In genomic region chr15:8577480-8577881, GRCm38 (mm10) we compare ENCODE assay signal across 10 mouse cellular contexts. TPM values are rescaled to one million over a fixed set of nuclear protein-coding genes. Genes with fewer than 3 reads are reported as not detected.
A peak's percentile ranks its signal among the peaks of the same experiment; 100 is the strongest.
DNase-seq lines count a peak whose midpoint lies in the region; ATAC-seq and TF ChIP-seq lines count a peak whose summit lies in the region.
"Had no signal": no experiment of that assay in that cellular context is flagged by ENCODE, and none has a peak within 500 bp of the region (broad histone marks: within the 10 kb centered on the region; RNA-seq: fewer than 3 reads in every experiment).

No protein-coding gene starts in this region.

- ATAC-seq in limb, embryonic 11.5 days (ENCODE audit: insufficient number of reproducible peaks, low FRiP score, low TSS enrichment, low read depth): no peak
- ATAC-seq in midbrain, embryonic 13.5 days: 0 out of 2 replicates have a peak, but pooled peaks have one; percentile 3

- TF ChIP-seq POLR2A in cerebellum, adult 2 months (IDR thresholded peaks at IDR 0.05; ENCODE audit: borderline replicate concordance, insufficient read depth, low read length): no peak

- intact Hi-C loops in heart, postnatal 10 days (cut with DNase I): no loop called here

- H3K9ac ChIP-seq in limb, embryonic 11.5 days (ENCODE audit: low read length): no peak overlapping the region
- no peak overlapping the region for H3K9ac ChIP-seq in midbrain, embryonic 13.5 days (replicated peaks)
- H3K9ac ChIP-seq: embryonic facial prominence, embryonic 12.5 days; liver, embryonic 15.5 days had no signal

- peak; percentile 66 for DNase-seq in limb, embryonic 11.5 days (ENCODE audit: low spot score)
- DNase-seq in limb, embryonic 10.5 days (ENCODE audit: low spot score): no peak
- peak; percentile 64 for DNase-seq in MEL-GATA-1-ER (ENCODE audit: extremely low read depth, low read depth)
- DNase-seq in cerebellum, adult 2 months: peak in 1 of 2 experiments; percentile 16
- peak; percentile 56 to 72 for DNase-seq in heart, postnatal 10 days
- peak; percentile 44 to 64 for DNase-seq in layer of hippocampus, postnatal 14 days (ENCODE audit: low spot score in 2 of 2)
- DNase-seq in thymus, postnatal 4 days: peak; percentile 78

- no peaks in the 10 kb centered on the region for H3K4me1 ChIP-seq in limb, embryonic 11.5 days (ENCODE audit: control insufficient read depth, insufficient read depth, low read length)
- peaks cover 8% of the 10 kb centered on the region for H3K4me1 ChIP-seq in limb, embryonic 10.5 days
- H3K4me1 ChIP-seq in cerebellum, adult 2 months (ENCODE audit: control insufficient read depth, insufficient read depth, low read length): peaks cover under 1% of the 10 kb centered on the region; the same call in 1 of the 2 replicates
- no peaks in the 10 kb centered on the region for H3K4me1 ChIP-seq in midbrain, embryonic 13.5 days (replicated peaks)
- H3K4me1 ChIP-seq: embryonic facial prominence, embryonic 12.5 days; liver, embryonic 15.5 days had no signal

- H3K9me3 ChIP-seq in limb, embryonic 11.5 days (ENCODE audit: control insufficient read depth, low read length): no peaks in the 10 kb centered on the region
- no peaks in the 10 kb centered on the region for H3K9me3 ChIP-seq in limb, embryonic 10.5 days (replicated peaks)
- no peaks in the 10 kb centered on the region for H3K9me3 ChIP-seq in midbrain, embryonic 13.5 days
- H3K9me3 ChIP-seq: embryonic facial prominence, embryonic 12.5 days; liver, embryonic 15.5 days had no signal

- no peak overlapping the region for H3K4me2 ChIP-seq in limb, embryonic 11.5 days (ENCODE audit: low read depth, severe bottlenecking)
- H3K4me2 ChIP-seq in midbrain, embryonic 13.5 days (replicated peaks): no peak overlapping the region
- H3K4me2 ChIP-seq: embryonic facial prominence, embryonic 12.5 days; liver, embryonic 15.5 days had no signal

- no peak overlapping the region for H3K4me3 ChIP-seq in limb, embryonic 11.5 days (ENCODE audit: low read depth, low read length)
- no peak overlapping the region for H3K4me3 ChIP-seq in limb, embryonic 10.5 days
- H3K4me3 ChIP-seq in cerebellum, adult 2 months (replicated peaks; ENCODE audit: insufficient read depth, low read depth, low read length): no peak overlapping the region
- no peak overlapping the region for H3K4me3 ChIP-seq in midbrain, embryonic 13.5 days (replicated peaks)
- H3K4me3 ChIP-seq: embryonic facial prominence, embryonic 12.5 days; liver, embryonic 15.5 days had no signal

- no peaks in the 10 kb centered on the region for H3K36me3 ChIP-seq in limb, embryonic 11.5 days (ENCODE audit: control insufficient read depth, insufficient read depth, low read length)
- no peaks in the 10 kb centered on the region for H3K36me3 ChIP-seq in limb, embryonic 10.5 days
- no peaks in the 10 kb centered on the region for H3K36me3 ChIP-seq in midbrain, embryonic 13.5 days
- H3K36me3 ChIP-seq: embryonic facial prominence, embryonic 12.5 days; liver, embryonic 15.5 days had no signal

- peak; percentile 24; the same call in 1 of the 2 replicates for TF ChIP-seq CTCF in cerebellum, adult 2 months (IDR thresholded peaks at IDR 0.05; ENCODE audit: borderline replicate concordance, insufficient read depth, low read depth, low read length)

- H3K27ac ChIP-seq in limb, embryonic 11.5 days (replicated peaks; ENCODE audit: low read depth, low read length): no peak overlapping the region
- H3K27ac ChIP-seq in limb, embryonic 10.5 days: no peak overlapping the region
- no peak overlapping the region for H3K27ac ChIP-seq in cerebellum, adult 2 months (ENCODE audit: insufficient read depth, low read length)
- H3K27ac ChIP-seq in midbrain, embryonic 13.5 days: no peak overlapping the region
- H3K27ac ChIP-seq: embryonic facial prominence, embryonic 12.5 days; liver, embryonic 15.5 days had no signal

- 18% methylated on average over 3 of the region's 3 CpGs for WGBS in limb, embryonic 11.5 days
- WGBS in limb, embryonic 10.5 days: 16% methylated on average over 3 of the region's 3 CpGs
- WGBS in cerebellum, adult 2 months: 22% methylated on average over 3 of the region's 3 CpGs
- WGBS in midbrain, embryonic 13.5 days: 16% methylated on average over 3 of the region's 3 CpGs

- no peaks in the 10 kb centered on the region for H3K27me3 ChIP-seq in limb, embryonic 11.5 days (ENCODE audit: control insufficient read depth, insufficient read depth, low read length)
- H3K27me3 ChIP-seq in limb, embryonic 10.5 days (ENCODE audit: low read depth, poor library complexity, severe bottlenecking): peaks cover 10% of the 10 kb centered on the region; the same call in 1 of the 2 replicates
- H3K27me3 ChIP-seq in cerebellum, adult 2 months (ENCODE audit: control insufficient read depth, insufficient read depth, low read length): no peaks in the 10 kb centered on the region
- H3K27me3 ChIP-seq in midbrain, embryonic 13.5 days: peaks cover 12% of the 10 kb centered on the region; the same call in 1 of the 2 replicates

RNA-seq across cellular contexts. Expression of gene Gm2310, which starts 57.7 kb away (rescaled TPM):
- polyA plus RNA-seq in limb, embryonic 11.5 days (2014; fragmentation: Nextera tagmentation; extraction: Ambion mirVana): not detected in 2 replicates
- polyA plus RNA-seq in limb, embryonic 10.5 days (2016; fragmentation: Nextera tagmentation; extraction: Ambion mirVana): not detected in 2 replicates
- not detected in 2 replicates for polyA plus RNA-seq in cerebellum, adult 2 months (2012; rRNA removed)
- not detected for total RNA-seq in heart, postnatal 10 days (2021)
- not detected for total RNA-seq in layer of hippocampus, postnatal 14 days (2021)
- polyA plus RNA-seq in midbrain, embryonic 13.5 days (2015; fragmentation: Nextera tagmentation; extraction: Ambion mirVana): not detected in 2 replicates
- polyA plus RNA-seq: embryonic facial prominence, embryonic 12.5 days; liver, embryonic 15.5 days had no signal
